Mouse (Mus musculus) hindbrain, embryonic 10.5 days (tissue): Measurements from ENCODE around the gene Vmn1r46. TPM values are rescaled to one million over a fixed set of nuclear protein-coding genes. Genes with fewer than 3 reads are reported as not detected.
"Not testable (repeated sequence)": the region's sequence is repeated elsewhere in the genome, so short reads cannot be mapped to it uniquely, and the experiment has no call there.

Experiments
- DNase-seq: peaks from one replicate; pipeline ENCODE4 v3.0.0-alpha.2; 2017; ENCODE audit warnings: low spot score
- H3K27ac ChIP-seq: fragments of 300-500 bp; sonication (generic); 2 replicates; pipeline ENCODE4 v1.5.1; 2016; ENCODE audit warnings: mild to moderate bottlenecking, moderate library complexity
- H3K27me3 ChIP-seq: fragments of 300-500 bp; sonication (generic); 2 replicates; pipeline ENCODE4 v1.6.1; 2016; ENCODE audit warnings: mild to moderate bottlenecking; ENCODE audit not compliant: poor library complexity, insufficient read depth, severe bottlenecking
- H3K36me3 ChIP-seq: fragments of 300-500 bp; sonication (generic); 2 replicates; pipeline ENCODE4 v1.6.1; 2016; ENCODE audit warnings: mild to moderate bottlenecking, moderate library complexity
- H3K4me1 ChIP-seq: fragments of 300-500 bp; sonication (generic); replicated peaks from 2 replicates; pipeline ENCODE4 v1.6.1; 2016; ENCODE audit warnings: mild to moderate bottlenecking
- H3K4me3 ChIP-seq: fragments of 300-500 bp; sonication (generic); 2 replicates; pipeline ENCODE4 v1.5.1; 2016; ENCODE audit warnings: mild to moderate bottlenecking, moderate library complexity
- H3K9me3 ChIP-seq: fragments of 300-500 bp; sonication (generic); 2 replicates; pipeline ENCODE4 v1.6.1; 2016; ENCODE audit warnings: mild to moderate bottlenecking, moderate library complexity
- WGBS: fragments of 180-500 bp; shearing (Covaris S2); methylation state at CpG from one replicate; pipeline ENCODE4 v1.1.7; 2016; 5-methylcytosine and 5-hydroxymethylcytosine counted together
- polyA plus RNA-seq: library from polyadenylated mRNA; unstranded; fragments of >200 nt; fragmentation: Nextera tagmentation; extraction: Ambion mirVana; gene quantifications from 2 replicates; pipeline ENCODE4 v1.2.1, GENCODE M21; 2016

Vmn1r46 gene
- polyA plus RNA-seq = not detected in 2 replicates

DNA sequence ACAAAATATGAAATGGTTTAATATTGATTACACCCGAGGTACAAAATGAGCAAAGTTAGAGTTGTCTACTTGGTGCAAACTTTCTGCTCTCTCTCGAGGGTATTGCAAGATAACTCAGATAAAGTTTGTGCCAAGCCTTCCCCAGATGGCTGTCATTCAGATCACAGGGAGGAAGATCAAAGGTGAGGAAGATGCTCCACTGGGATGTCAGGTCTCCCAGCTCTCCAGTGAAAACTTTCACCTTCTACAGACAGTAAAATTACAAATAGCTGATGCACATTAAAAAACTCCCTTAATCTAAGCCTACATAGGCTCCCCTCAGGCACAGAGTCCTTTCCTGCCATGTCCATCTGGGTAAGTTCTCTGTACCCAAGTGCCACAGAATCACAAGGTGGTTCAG, at the start of gene Vmn1r46:
TSS of gene Vmn1r46 (plus strand) at position 301 of the 400 bp plus-strand sequence.
- DNase-seq = no peak
- 74% methylated on average over 2 of the region's 2 CpGs for WGBS
- Histone ChIP-seq H3K27ac (no peak within 1 kb of the TSS), H3K4me3 (no peak within 1 kb of the TSS), H3K27me3 (no peaks in the 10 kb centered on the region), H3K36me3 (no peaks in the 10 kb centered on the region), H3K4me1 (no peaks in the 10 kb centered on the region), H3K9me3 (peaks cover 42% of the 10 kb centered on the region; the same call in 1 of the 2 replicates)

DNA sequence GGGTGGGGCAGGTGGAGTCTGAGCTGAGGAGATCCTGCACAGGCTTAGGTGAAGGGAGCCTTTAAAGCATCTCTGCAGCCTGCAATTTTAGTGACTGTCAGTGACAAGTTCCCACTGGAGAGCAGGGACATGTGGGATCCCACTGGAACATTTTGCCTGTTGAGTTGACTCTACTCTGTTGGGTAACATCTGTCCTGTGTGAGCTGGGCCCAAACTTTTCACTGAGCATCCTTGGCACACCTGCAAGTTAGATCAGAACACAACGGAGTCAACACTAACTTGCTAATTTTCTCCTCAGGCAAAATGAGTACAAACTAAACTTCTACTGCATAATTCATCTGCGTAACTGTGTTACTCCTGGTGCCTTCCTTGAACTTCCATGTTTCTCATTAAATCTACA, 28.6 kb upstream of the Vmn1r46 start, which contains the start of gene Vmn1r45:
TSS of gene Vmn1r45 (minus strand) at position 101 of the 400 bp plus-strand sequence.
- H3K4me1 ChIP-seq, H3K27ac ChIP-seq, H3K4me3 ChIP-seq, H3K36me3 ChIP-seq, DNase-seq, H3K27me3 ChIP-seq: not testable (repeated sequence)
- peaks cover 13% of the 10 kb centered on the region for H3K9me3 ChIP-seq
- 92% methylated on average over 2 of the region's 2 CpGs for WGBS

DNA sequence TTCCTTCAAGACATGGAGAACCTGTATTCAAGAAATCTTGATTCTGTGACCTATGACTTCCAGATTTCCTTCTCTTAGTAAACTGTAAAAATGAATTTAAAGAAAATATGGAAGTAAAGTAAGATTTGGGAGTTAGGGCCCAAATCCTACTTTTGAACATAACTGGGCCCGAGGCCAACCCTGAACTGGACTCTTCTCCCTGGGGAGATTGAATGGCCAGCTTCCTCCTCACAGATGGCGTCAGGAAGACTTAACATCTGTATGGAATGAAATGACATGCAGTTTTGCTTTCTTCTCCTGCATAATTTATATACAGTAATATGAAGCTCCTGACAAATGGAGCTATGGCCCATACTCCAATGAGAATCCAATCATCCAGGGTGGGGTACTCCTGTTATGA, 28.2 kb upstream of the Vmn1r46 start:
- Histone ChIP-seq H3K4me1 (no peaks in the 10 kb centered on the region), H3K36me3 (no peaks in the 10 kb centered on the region), H3K27me3 (no peaks in the 10 kb centered on the region), H3K4me3 (no peak overlapping the region), H3K9me3 (peaks cover 13% of the 10 kb centered on the region), H3K27ac (no peak overlapping the region)
- DNase-seq = no peak
- WGBS = 84% methylated on average over 2 of the region's 2 CpGs

DNA sequence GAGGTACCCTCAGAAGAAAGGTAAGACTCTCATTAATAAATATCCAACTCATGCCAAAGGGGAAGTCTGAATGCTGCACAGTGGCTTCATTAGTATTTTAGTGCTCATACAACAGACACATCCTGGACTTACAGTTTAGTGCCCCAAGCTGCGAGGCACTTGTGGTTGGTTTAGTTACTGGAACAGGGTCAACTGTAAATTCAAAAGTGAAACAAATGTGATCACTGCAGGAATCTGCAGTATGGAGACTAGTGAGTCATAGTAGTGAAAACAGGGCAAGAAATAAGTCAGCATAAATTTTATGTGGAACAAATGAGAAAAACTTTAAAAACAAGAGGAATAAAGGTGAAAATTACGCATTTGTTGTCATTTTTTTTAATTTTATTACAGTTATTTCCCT, 15.6 kb upstream of the Vmn1r46 start:
- Histone ChIP-seq H3K4me1 (no peaks in the 10 kb centered on the region), H3K27ac (no peak overlapping the region), H3K4me3 (no peak overlapping the region), H3K27me3 (no peaks in the 10 kb centered on the region), H3K36me3 (no peaks in the 10 kb centered on the region), H3K9me3 (peaks cover 26% of the 10 kb centered on the region; the same call in 1 of the 2 replicates)
- no peak for DNase-seq
- 77% methylated on average over 2 of the region's 2 CpGs for WGBS

DNA sequence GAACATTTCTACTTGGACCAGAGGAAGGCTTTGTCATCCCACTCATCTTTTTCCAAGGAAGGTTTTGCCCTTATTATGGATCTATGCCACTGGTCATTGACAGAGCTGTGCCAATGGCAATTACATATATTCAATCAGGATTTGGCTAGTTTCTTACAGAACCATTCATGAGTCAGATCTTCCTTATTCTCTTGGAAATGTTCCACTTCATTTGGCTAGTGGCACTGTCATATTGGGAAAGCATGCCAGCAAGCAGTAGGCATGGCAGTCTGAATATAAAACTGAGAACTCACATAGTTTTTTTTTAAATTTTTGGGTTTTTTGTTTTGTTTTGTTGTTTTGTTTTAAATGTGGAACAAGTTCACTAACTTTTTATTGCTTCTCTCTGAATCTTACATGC, 2.8 kb upstream of the Vmn1r46 start:
- peaks cover 35% of the 10 kb centered on the region; the same call in 1 of the 2 replicates for H3K9me3 ChIP-seq
- no peak overlapping the region for H3K4me3 ChIP-seq
- no peak overlapping the region for H3K27ac ChIP-seq
- H3K27me3 ChIP-seq = no peaks in the 10 kb centered on the region
- no peak for DNase-seq
- no peaks in the 10 kb centered on the region for H3K4me1 ChIP-seq
- H3K36me3 ChIP-seq = no peaks in the 10 kb centered on the region

DNA sequence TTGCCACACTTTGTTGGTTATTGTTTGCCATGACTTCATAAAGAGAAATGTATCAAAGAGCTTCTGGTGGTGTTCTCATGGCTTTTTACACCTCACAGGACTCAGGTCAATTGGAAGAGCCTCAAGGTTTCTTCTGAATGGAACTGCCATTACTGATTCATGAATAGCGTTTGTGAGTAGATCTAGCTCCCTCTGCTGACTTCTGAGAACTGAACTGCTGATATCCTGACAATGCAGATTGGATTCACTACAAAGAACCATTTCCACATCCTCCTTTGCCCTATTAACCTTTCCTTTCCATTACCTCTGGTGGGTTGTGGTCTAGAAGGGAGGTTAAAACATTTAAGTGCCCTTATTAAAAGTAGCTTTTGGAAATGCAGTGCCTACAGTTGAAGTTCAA, 16.9 kb downstream of the Vmn1r46 start:
- H3K27me3 ChIP-seq = no peaks in the 10 kb centered on the region
- no peak overlapping the region for H3K27ac ChIP-seq
- no peaks in the 10 kb centered on the region for H3K36me3 ChIP-seq
- H3K4me1 ChIP-seq = no peaks in the 10 kb centered on the region
- 10% methylated on average over 1 of the region's 1 CpGs for WGBS
- H3K4me3 ChIP-seq = no peak overlapping the region
- DNase-seq = no peak
- H3K9me3 ChIP-seq = peaks cover 33% of the 10 kb centered on the region

DNA sequence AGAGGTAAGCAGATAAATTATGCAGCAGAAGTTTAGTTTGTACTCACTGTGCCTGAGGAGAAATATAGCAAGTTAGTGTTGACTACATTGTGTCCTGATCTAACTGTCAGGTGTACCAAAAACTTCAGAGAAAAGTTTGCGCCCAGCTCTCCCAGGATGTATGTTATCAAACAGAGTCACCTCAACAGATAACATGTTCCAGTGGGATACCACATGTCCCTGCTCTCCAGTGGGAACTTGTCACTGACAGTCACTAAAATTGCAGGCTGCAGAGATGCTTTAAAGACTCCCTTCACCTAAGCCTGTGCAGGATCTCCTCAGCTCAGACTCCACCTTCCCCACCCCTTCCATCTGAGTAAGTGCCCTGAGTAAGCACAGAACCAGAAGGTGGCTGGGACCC, 46.7 kb downstream of the Vmn1r46 start, which contains the start of gene Vmn1r47:
TSS of gene Vmn1r47 (plus strand) at position 301 of the 400 bp plus-strand sequence.
- WGBS = 92% methylated on average over 1 of the region's 1 CpGs

More for the DNA sequence above, 46.7 kb downstream of the Vmn1r46 start, which contains the start of gene Vmn1r47:
- H3K27ac ChIP-seq, DNase-seq, H3K4me1 ChIP-seq, H3K36me3 ChIP-seq, H3K4me3 ChIP-seq, H3K27me3 ChIP-seq: not testable (repeated sequence)
- H3K9me3 ChIP-seq = peaks cover 12% of the 10 kb centered on the region; the same call in 1 of the 2 replicates

Other genes starting within 250 kb of the Vmn1r46 start
- not detected in 2 replicates for gene Vmn1r41, start 228.5 kb upstream of the Vmn1r46 start, polyA plus RNA-seq
- not detected in 2 replicates for gene Vmn1r42, start 92.9 kb upstream of the Vmn1r46 start, polyA plus RNA-seq
- gene Vmn1r43, start 92.9 kb upstream of the Vmn1r46 start, polyA plus RNA-seq = not detected in 2 replicates
- gene Vmn1r44, start 85.7 kb upstream of the Vmn1r46 start, polyA plus RNA-seq = not detected in 2 replicates
- gene Vmn1r45, start 28.7 kb upstream of the Vmn1r46 start, polyA plus RNA-seq = not detected in 2 replicates
- not detected in 2 replicates for gene Vmn1r47, start 46.8 kb downstream of the Vmn1r46 start, polyA plus RNA-seq
- not detected in 2 replicates for gene Vmn1r48, start 67.5 kb downstream of the Vmn1r46 start, polyA plus RNA-seq
- not detected in 2 replicates for gene Vmn1r49, start 109.2 kb downstream of the Vmn1r46 start, polyA plus RNA-seq
- gene Vmn1r50, start 132.1 kb downstream of the Vmn1r46 start, polyA plus RNA-seq = not detected in 2 replicates
- gene Vmn1r51, start 153.3 kb downstream of the Vmn1r46 start, polyA plus RNA-seq = not detected in 2 replicates
- not detected in 2 replicates for gene Vmn1r52, start 205.5 kb downstream of the Vmn1r46 start, polyA plus RNA-seq
- gene V1ra8, start 233.5 kb downstream of the Vmn1r46 start, polyA plus RNA-seq = not detected in 2 replicates